18 mouse cellular contexts compared by ENCODE assay signal in genomic region chr14:79135441-79135840, GRCm38 (mm10).
DNase-seq lines count a peak whose midpoint lies in the region; ATAC-seq and TF ChIP-seq lines count a peak whose summit lies in the region.
"Had no signal": no experiment of that assay in that cellular context is flagged by ENCODE, and none has a peak within 500 bp of the region (broad histone marks: within the 10 kb centered on the region; RNA-seq: fewer than 3 reads in every experiment).

No protein-coding gene starts in this region.

- ATAC-seq in embryonic facial prominence, embryonic 12.5 days (ENCODE audit: insufficient number of reproducible peaks, insufficient read depth, low FRiP score, low TSS enrichment), result no peak
- no peak for ATAC-seq in intestine, embryonic 14.5 days (replicated peaks; ENCODE audit: low FRiP score, low TSS enrichment, low read depth)
- no peak for ATAC-seq in intestine, embryonic 16.5 days
- no peak for ATAC-seq in lung, postnatal 0 days
- no peak for ATAC-seq in stomach, embryonic 16.5 days (ENCODE audit: insufficient read depth, low FRiP score)
- ATAC-seq: CD4-positive, CD25-positive, alpha-beta regulatory T cell, adult 4 months; liver, postnatal 0 days; Patski had no signal

- no peaks in the 10 kb centered on the region for H3K36me3 ChIP-seq in embryonic facial prominence, embryonic 12.5 days
- H3K36me3 ChIP-seq in embryonic facial prominence, embryonic 10.5 days (replicated peaks), result no peaks in the 10 kb centered on the region
- no peaks in the 10 kb centered on the region for H3K36me3 ChIP-seq in intestine, embryonic 14.5 days (ENCODE audit: control insufficient read depth, insufficient read depth, low read length)
- H3K36me3 ChIP-seq in intestine, embryonic 16.5 days (ENCODE audit: control insufficient read depth, insufficient read depth, low read length), result no peaks in the 10 kb centered on the region
- H3K36me3 ChIP-seq in lung, postnatal 0 days (ENCODE audit: insufficient read depth, low read length), result no peaks in the 10 kb centered on the region
- H3K36me3 ChIP-seq in stomach, embryonic 16.5 days (ENCODE audit: control insufficient read depth, insufficient read depth, low read length), result no peaks in the 10 kb centered on the region
- H3K36me3 ChIP-seq: hindbrain, embryonic 15.5 days had no signal

- H3K4me2 ChIP-seq in embryonic facial prominence, embryonic 12.5 days (replicated peaks), result no peak overlapping the region
- no peak overlapping the region for H3K4me2 ChIP-seq in intestine, embryonic 14.5 days (ENCODE audit: low read length)
- H3K4me2 ChIP-seq in intestine, embryonic 16.5 days (ENCODE audit: low read depth, low read length), result no peak overlapping the region
- no peak overlapping the region for H3K4me2 ChIP-seq in lung, postnatal 0 days (replicated peaks; ENCODE audit: low read depth, low read length)
- H3K4me2 ChIP-seq in stomach, embryonic 16.5 days (ENCODE audit: low read depth, low read length), result no peak overlapping the region
- H3K4me2 ChIP-seq: heart, embryonic 11.5 days; hindbrain, embryonic 15.5 days had no signal

- H3K27ac ChIP-seq in embryonic facial prominence, embryonic 12.5 days, result peak overlapping the region; percentile 50; the same call in 1 of the 2 replicates
- H3K27ac ChIP-seq in embryonic facial prominence, embryonic 10.5 days (replicated peaks), result no peak overlapping the region; the same call in 1 of the 2 replicates
- H3K27ac ChIP-seq in intestine, embryonic 14.5 days (ENCODE audit: low read depth), result peak overlapping the region; percentile 62; the same call in 1 of the 2 replicates
- no peak overlapping the region for H3K27ac ChIP-seq in intestine, embryonic 16.5 days (ENCODE audit: low read length)
- peak overlapping the region; percentile 85 for H3K27ac ChIP-seq in lung, postnatal 0 days (ENCODE audit: low read length)
- H3K27ac ChIP-seq in stomach, embryonic 16.5 days (ENCODE audit: low read length), result peak overlapping the region; percentile 51; the same call in 1 of the 2 replicates
- H3K27ac ChIP-seq: layer of hippocampus, adult 2 months had no signal

- WGBS in embryonic facial prominence, embryonic 12.5 days, result 38% methylated on average over 7 of the region's 7 CpGs
- WGBS in embryonic facial prominence, embryonic 10.5 days, result 46% methylated on average over 7 of the region's 7 CpGs
- WGBS in intestine, embryonic 14.5 days, result 73% methylated on average over 7 of the region's 7 CpGs
- WGBS in intestine, embryonic 16.5 days, result 74% methylated on average over 7 of the region's 7 CpGs
- WGBS in lung, postnatal 0 days, result 68% methylated on average over 7 of the region's 7 CpGs
- 75% methylated on average over 7 of the region's 7 CpGs for WGBS in stomach, embryonic 16.5 days

- no peaks in the 10 kb centered on the region for H3K9me3 ChIP-seq in embryonic facial prominence, embryonic 12.5 days
- H3K9me3 ChIP-seq in embryonic facial prominence, embryonic 10.5 days, result no peaks in the 10 kb centered on the region
- H3K9me3 ChIP-seq in intestine, embryonic 14.5 days (ENCODE audit: control insufficient read depth, low read length), result no peaks in the 10 kb centered on the region
- no peaks in the 10 kb centered on the region for H3K9me3 ChIP-seq in intestine, embryonic 16.5 days (ENCODE audit: control insufficient read depth, low read length)
- no peaks in the 10 kb centered on the region for H3K9me3 ChIP-seq in lung, postnatal 0 days (ENCODE audit: low read length)
- H3K9me3 ChIP-seq in stomach, embryonic 16.5 days (replicated peaks; ENCODE audit: control insufficient read depth, low read length), result 0 out of 2 replicates have a peak, but pooled peaks cover 3% of the 10 kb centered on the region
- H3K9me3 ChIP-seq: hindbrain, embryonic 15.5 days had no signal

- H3K4me1 ChIP-seq in embryonic facial prominence, embryonic 12.5 days, result peaks cover 27% of the 10 kb centered on the region
- H3K4me1 ChIP-seq in embryonic facial prominence, embryonic 10.5 days, result peaks cover 38% of the 10 kb centered on the region
- H3K4me1 ChIP-seq in intestine, embryonic 14.5 days (replicated peaks; ENCODE audit: control insufficient read depth, insufficient read depth, low read length), result peaks cover 19% of the 10 kb centered on the region
- 0 out of 2 replicates have a peak, but pooled peaks cover 8% of the 10 kb centered on the region for H3K4me1 ChIP-seq in intestine, embryonic 16.5 days (ENCODE audit: control insufficient read depth, insufficient read depth, low read length)
- peaks cover 6% of the 10 kb centered on the region; the same call in 1 of the 2 replicates for H3K4me1 ChIP-seq in lung, postnatal 0 days (ENCODE audit: insufficient read depth, low read depth, low read length)
- peaks cover 8% of the 10 kb centered on the region; the same call in 1 of the 2 replicates for H3K4me1 ChIP-seq in stomach, embryonic 16.5 days (ENCODE audit: control insufficient read depth, insufficient read depth, low read length)

- TF ChIP-seq CTCF in lung, postnatal 0 days (IDR thresholded peaks at IDR 0.05), result no peak

- no peak overlapping the region for H3K4me3 ChIP-seq in embryonic facial prominence, embryonic 12.5 days
- no peak overlapping the region for H3K4me3 ChIP-seq in embryonic facial prominence, embryonic 10.5 days
- H3K4me3 ChIP-seq in intestine, embryonic 14.5 days (ENCODE audit: low read depth, low read length), result no peak overlapping the region
- no peak overlapping the region for H3K4me3 ChIP-seq in intestine, embryonic 16.5 days (ENCODE audit: low read length)
- H3K4me3 ChIP-seq in lung, postnatal 0 days (ENCODE audit: low read depth, low read length), result no peak overlapping the region
- H3K4me3 ChIP-seq in stomach, embryonic 16.5 days (replicated peaks; ENCODE audit: low read length), result no peak overlapping the region
- H3K4me3 ChIP-seq: hindbrain, embryonic 15.5 days; layer of hippocampus, adult 2 months; myocyte had no signal

- no peak for TF ChIP-seq EP300 in lung, postnatal 0 days (IDR thresholded peaks at IDR 0.05)

- H3K9ac ChIP-seq in embryonic facial prominence, embryonic 12.5 days, result no peak overlapping the region
- no peak overlapping the region for H3K9ac ChIP-seq in intestine, embryonic 14.5 days (ENCODE audit: low read length)
- no peak overlapping the region for H3K9ac ChIP-seq in intestine, embryonic 16.5 days (ENCODE audit: low read depth, low read length)
- H3K9ac ChIP-seq in lung, postnatal 0 days (replicated peaks; ENCODE audit: low read depth), result no peak overlapping the region
- no peak overlapping the region for H3K9ac ChIP-seq in stomach, embryonic 16.5 days (ENCODE audit: low read length)
- H3K9ac ChIP-seq: hindbrain, embryonic 15.5 days; liver, postnatal 0 days had no signal

- DNase-seq in embryonic facial prominence, embryonic 10.5 days (ENCODE audit: low spot score), result no peak
- no peak for DNase-seq in intestine, embryonic 14.5 days (ENCODE audit: low spot score)
- no peak for DNase-seq in lung, postnatal 0 days (ENCODE audit: low spot score)
- no peak for DNase-seq in lung, adult 18-20 months
- DNase-seq: adrenal gland, adult 8-10 months; cerebellum, adult 9-11 months; liver, postnatal 0 days; right cerebral cortex, postnatal 25 days; thymus, postnatal 14 days had no signal

- H3K27me3 ChIP-seq in embryonic facial prominence, embryonic 12.5 days, result no peaks in the 10 kb centered on the region
- H3K27me3 ChIP-seq in embryonic facial prominence, embryonic 10.5 days (replicated peaks; ENCODE audit: low read depth, poor library complexity, severe bottlenecking), result no peaks in the 10 kb centered on the region
- no peaks in the 10 kb centered on the region for H3K27me3 ChIP-seq in intestine, embryonic 14.5 days (replicated peaks; ENCODE audit: control insufficient read depth, insufficient read depth, low read length)
- no peaks in the 10 kb centered on the region for H3K27me3 ChIP-seq in intestine, embryonic 16.5 days (replicated peaks; ENCODE audit: control insufficient read depth, insufficient read depth, low read length)
- no peaks in the 10 kb centered on the region for H3K27me3 ChIP-seq in lung, postnatal 0 days (replicated peaks; ENCODE audit: insufficient read depth, low read length)
- H3K27me3 ChIP-seq in stomach, embryonic 16.5 days (ENCODE audit: control insufficient read depth, insufficient read depth, low read length), result no peaks in the 10 kb centered on the region
- H3K27me3 ChIP-seq: hindbrain, embryonic 15.5 days; Patski had no signal

Comparison
In these comparisons a context has a peak if more than half of its experiments do, and no peak if none do; other contexts are left out.
1. H3K27ac ChIP-seq: peak in embryonic facial prominence, embryonic 12.5 days (single experiment), intestine, embryonic 14.5 days (single experiment), lung, postnatal 0 days (single experiment) and stomach, embryonic 16.5 days (single experiment); none in embryonic facial prominence, embryonic 10.5 days (single experiment) and intestine, embryonic 16.5 days (single experiment).